Mouse (Mus musculus): ENCODE measurements at regions not wholly inside any gene's neighbourhood (a gene's known extent, or its start where the extent isn't known, plus 50 kb on each side); places are given as distances from the start of the nearest gene placed in this dataset.
A peak's percentile ranks its signal among the peaks of the same experiment; 100 is the strongest.

DNA sequence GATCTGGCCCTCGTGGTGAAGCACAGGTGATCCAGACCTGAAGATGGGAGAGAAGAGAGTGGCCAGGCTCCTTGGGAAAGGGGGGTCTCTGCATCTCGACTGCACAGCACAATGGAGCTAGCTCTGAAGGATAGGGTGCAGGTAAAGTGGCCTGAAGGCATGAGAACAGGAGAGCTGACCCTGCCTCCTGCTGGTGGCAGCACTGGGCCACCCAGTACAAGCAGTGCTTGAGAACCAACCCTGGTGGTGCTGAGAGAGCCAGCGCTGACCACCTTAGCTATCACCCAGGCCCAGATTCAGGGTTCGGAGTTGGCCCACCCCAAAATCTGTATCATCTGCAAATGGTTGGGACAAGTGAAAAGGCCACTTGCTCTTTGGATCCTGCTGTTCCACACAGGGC, 66.2 kb downstream of the A730009L09Rik start:
- DNase-seq, result no peak

DNA sequence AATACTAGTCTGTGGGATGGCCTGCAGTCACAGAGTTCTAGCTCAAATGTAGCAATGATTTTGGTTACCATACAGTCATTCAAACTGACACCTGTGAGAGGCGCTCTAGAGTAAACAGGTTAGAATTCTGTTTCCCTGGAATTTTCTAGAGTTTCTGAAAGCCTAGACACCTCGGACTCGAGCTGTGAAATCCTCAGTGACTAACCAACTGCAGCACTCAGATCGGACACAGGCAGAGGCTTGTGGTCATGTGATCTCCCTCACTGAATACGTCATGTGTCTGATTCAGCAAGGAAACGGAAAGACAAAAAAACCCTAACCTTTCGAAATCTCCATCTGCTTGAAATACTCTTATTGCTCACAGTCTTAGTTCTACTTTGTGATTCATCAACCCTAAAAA, 68.4 kb downstream of the A730009L09Rik start:
- no peak for DNase-seq

DNA sequence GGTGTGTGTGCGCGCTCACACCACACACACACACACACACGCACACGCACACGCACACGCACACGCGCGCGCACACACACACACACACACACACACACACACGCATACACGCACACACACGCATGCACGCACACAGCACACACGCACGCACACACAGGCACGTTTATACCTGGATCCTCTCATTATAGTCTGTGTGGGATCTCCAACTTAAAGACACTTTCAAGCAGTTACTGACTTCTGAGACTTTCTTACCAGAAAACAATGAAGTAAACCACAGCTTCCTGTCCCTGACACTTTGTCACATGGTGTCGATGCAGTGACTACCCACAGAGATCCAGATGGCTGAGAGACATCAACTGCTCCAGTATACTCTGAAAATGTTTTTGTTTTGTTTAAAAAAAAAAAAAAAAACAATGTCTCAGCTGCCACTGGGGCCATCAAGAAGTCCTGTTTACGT, 68.9 kb downstream of the A730009L09Rik start:
- DNase-seq, result no peak

DNA sequence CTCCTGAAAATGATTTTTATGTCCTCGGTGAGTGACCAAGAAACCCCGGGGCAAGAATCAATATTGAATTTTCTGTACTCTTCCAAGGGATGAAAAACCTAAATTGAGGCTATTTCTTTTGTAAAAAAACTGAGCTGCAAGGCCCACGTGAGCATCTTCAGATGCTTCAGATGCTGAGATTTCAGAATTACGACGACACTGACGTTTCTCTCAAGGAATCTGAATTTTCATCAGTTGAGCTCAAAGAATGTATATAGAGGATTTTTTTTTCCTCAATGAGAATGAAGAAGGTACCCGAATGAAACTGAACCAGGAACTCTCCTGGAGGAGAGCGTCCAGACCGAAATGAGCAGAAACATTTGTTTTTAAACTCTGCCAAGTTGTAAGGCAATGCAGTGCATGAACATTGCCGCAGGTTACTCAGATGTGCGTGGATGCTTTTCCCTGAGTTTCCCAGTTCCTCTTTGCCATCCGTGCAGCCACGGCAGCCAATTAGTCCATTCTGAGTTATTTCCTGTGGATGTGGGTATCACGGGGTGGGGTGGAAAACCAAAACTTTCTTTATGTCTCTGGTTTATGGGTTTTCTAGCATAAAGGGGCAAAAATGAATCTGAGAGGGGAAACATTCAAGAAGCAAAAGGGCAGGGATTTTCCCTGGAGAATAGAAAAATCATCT, 69.9 kb downstream of the A730009L09Rik start:
- DNase-seq, result no peak

DNA sequence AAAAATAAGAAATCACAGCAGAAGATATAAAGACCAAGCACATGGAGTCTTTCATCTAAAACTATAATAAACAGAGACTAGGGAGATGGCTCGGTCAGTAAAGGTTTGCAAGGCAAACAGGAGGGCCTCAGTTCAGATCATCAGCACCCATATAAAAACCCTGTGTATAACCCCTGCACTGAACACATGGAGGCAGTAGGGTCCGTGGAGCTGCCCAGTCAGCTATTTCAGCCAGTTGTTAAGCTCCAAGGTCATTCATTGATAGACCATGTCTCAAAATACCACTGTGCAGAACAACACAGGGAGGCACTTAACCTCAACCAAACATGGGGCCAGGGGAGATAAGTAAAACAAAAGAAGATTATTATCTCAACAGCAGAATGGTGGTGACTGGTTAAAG, 78.1 kb downstream of the A730009L09Rik start:
- DNase-seq, result no peak

DNA sequence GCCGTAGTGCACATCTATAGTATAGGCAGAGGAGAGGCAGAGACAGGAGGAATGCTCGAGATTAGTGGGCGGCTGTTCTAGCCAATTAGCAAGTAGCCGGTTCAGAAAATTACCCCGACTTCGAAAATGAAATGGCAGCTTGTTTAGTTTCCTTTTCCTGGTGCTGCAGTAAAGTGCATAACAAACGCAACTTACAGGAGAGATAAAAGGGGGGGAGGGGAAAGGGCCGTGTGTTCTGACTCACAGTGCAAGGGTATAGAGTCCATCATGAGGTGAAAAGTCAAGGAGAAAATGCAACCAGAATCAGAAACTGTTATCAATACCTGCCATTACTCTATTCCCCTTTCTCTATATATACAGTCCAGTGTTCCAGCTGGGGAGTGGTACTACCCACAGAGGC, 88.0 kb downstream of the A730009L09Rik start:
- no peak for DNase-seq

DNA sequence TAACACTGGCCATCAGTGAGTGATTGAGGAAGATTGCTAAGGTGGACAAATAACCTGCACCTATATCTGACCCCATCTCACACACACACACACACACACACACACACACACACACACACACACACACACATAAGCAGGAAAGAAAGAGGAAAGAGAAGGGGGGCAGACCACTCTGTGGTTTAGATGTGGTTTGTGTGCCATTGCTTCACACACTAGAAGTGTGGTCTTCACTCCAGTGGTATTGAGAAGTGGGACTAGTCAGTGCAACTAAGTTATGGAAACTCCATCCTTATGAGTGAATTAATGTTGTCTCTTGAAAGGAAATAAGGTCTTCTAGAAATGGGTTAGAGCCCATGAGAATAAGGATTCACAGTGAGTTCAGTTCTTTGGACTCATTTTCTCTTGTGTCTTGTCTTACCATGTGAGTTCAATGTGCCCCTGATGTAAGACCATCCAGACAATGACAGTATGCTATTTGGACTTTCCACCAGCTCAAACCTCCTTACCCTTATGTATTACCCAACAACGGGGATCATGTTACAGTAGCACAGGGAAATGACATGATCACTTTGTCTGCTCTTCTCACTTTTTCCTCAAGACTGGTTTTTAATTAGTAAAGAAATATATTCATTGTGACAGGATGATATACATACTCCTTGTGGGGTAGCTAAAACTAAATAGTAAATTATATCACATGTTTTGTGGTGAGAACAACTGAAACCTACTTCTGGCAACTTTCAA, 88.7 kb downstream of the A730009L09Rik start:
- DNase-seq, result no peak

DNA sequence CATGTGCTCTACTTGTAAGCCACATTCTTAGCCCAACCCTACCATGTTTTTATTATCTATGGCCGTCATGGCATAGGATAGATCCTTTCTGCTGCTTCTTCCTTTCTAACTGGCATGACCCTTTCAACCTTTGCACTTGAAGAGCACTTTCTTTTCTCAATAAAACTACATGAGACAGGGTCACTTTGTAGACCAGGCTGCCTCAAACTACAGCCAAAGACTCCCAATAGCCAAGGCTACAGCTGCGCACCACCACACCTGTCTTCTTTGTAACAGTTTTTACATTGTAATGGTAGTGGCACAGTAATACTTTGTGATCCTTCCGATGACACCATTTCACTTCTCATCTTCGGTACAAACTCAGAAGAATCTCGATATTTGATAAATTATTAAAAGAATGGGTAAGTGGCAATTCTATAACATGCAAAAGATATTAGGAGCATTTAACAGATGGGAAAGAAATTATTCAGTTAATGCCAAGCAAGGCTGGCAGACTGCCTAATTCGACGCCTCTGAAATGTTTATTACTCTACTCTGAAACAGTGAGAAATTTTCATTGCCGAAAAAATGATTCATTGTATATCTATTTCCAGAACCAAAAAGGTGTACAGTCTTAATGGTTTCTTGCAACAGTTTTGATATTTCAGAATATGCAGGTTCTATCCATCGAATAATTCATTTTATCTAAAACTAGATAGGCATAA, 89.5 kb downstream of the A730009L09Rik start:
- no peak for DNase-seq

DNA sequence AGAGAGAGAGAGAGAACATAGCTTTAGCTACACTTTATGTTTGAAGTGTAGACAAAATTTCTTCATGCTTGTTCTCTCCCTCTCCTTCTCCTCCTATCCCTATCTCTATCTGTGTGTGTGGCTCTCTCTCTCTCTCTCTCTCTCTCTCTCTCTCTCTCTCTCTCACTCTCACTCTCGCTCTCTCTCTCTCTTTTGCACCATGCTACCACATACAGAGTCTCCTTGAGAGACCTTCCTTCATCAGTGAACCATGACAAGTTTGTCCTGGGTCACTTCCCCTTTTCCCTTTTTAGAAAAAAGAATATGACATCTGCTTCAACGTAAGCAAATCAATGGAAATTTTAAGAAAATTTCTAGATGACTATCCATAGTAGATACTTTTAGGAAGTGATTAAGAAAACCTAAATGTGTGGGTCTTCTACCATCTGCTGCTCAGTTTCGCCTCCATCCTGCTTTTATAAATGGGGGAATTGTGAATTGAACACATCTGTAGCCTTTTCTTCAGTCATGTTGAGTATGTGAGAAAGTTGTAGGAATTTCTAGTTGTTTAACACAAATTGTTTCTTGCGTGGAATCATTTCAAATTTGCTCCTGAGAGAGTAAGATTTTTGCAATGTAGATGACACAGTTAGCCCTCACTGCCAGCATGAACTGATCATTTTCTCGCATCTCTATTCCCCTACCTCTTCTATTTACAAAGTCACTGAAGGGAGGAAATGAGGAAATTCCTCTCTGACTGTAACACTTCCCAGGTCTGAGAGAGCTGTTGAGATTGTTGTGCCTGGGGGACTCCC, 91.3 kb downstream of the A730009L09Rik start:
- DNase-seq, result no peak

DNA sequence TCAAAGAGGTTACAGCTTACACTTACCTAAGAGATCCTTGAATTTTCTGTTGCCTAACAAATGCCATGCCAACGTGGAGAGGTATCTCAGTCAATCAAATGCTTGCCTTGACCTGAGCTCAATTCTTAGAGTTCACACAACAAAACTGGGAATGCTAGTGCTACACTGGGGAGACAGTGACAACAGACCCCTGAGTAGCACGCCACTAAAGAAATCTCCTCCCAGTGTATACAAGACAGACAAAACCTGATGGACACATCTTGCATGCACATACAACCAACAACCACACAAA, 91.8 kb downstream of the A730009L09Rik start:
- DNase-seq, result no peak

DNA sequence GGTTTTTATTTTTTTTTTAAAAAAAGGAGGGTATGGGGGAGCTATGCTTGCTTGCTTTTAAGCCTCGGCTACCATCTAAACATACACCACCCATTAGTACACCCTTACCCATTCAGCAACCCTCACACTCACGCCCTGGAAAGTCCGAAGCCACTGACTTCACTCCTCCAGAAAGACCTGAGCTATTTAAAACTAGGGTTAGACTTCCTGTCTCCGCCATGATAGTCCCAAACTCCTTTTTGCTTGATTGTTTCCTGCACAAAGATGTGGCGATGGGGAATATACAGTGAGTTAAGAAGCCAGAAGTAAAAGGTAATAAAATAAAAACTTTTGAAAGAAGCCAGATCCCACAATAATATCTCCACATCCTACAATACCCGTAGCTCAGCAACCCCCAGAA, 92.6 kb downstream of the A730009L09Rik start:
- DNase-seq, result no peak

DNA sequence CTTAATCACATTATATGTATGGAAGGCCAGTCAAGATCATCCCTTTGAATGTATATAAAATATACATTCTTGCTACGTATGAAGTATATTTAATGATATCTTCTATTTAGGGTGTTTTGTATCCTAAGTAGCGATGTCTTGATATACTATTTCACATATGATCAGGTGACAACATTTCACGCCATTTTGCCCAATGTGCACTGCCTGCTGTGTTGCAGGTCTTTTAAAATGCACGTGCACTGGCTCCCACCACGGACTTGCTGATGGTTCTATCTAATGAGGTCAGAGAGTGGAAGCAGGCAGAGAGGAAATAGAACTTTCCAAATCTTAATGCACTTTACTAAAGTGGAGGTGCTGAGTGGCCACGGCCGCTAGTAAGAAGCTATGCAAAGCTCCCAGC, 100.8 kb downstream of the A730009L09Rik start:
- DNase-seq, result no peak

DNA sequence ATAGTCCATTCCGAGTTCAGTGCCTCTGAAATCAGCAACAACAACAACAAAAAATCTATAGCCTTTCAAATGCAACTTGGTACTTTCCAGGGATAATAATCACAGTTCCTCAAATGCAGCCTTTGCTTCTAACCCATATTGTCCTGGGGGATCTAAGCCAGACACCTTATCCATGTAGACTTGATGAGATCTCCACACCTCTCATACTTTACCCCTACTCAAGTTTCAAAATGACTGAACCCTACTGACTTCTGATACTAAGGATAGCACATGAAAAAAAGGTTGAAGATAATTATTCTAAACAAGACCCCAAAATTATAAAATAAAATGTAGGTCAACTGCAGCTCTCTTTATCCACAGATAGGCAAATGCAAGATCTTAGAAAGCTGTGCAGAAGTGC, 101.2 kb downstream of the A730009L09Rik start:
- no peak for DNase-seq

DNA sequence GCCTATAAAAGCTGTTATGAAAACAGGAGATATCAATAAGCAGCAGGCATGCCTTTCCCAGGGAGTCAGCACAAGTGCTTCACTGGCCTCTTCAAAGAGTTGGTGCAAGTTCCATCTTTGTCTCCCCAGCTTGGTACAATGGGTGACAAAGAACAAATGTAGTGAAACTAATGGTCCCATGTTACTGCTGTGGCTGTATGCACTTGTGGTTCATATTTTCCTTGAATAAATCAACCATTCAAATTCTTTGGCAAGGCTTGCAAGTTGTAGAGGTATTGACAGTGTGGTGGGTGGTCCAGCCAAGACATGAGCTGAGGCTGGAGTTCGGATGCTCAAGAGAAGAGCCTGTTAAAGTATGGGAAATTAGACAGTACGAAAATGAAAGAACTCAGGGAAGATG, 103.5 kb downstream of the A730009L09Rik start:
- no peak for DNase-seq

DNA sequence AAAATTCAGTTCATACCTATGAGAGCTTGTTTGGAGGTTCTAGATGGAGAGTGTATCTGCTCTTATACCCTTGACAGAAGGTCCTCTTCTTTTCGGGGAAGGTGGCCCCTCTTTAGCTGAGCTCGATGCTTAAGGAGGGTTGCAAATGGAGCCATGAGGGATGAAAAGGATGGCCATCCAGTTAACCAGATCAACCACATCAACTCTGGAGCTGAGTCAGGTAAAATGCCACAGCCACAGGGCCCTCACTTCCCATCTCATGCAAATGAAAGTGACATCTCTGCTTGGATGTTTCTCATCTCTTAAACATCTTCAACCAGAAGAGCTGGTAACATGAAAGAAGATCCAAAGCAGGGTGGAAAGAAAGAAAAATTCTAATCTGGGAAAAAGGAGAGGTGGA, 105.0 kb downstream of the A730009L09Rik start:
- DNase-seq, result no peak

DNA sequence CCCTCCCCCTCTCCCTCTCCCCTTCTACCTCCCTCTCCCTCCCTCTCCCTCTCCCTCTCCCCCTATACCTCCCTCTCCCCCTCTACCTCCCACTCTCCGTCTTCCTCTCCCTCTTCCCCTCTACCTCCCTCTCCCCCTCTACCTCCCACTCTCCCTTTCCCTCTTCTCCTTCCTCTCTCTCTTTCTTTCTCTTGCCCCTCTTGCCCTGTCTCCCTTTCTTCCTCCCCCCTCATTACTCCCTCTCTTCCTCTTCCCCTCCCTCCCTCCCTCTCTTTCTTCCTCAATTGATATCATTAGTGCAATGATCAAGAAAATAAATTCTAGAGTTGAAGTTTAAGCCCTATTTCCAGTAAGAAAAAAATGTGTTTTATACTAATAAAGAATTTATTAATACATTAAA, 105.9 kb downstream of the A730009L09Rik start:
- DNase-seq, result no peak

DNA sequence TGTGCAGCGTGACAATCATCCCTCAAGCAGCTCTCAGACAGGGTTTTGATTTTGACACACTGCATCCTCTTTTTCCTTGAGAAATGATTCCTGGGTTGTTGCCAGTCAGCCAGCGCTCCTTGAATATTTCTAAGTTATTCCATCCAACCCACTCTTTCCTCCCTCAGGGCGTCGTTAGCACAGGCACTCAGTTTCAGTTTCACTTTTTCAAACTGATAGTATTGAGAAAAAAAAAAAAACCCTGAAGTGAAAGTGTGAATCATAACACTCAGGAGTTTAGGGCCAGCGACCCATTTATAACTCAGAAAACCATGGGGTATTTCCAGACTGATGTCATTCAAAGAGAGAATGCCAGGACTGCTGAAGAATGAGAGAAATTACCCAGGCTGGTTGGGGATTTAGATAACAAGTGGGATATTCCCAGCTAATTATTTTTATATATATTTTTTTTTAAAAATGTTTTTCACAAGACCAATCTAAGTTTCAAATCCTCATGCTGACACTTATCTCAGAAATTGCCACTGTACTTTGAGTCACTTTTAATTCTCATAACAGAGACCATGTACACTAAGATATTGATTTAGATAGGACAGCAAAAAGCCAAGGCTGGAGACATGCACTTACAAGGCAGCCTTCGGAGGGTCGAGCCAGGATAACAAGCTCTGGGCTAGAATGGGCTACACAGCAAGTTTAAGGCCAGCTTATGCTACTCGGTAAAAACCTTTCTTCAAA, 106.5 kb downstream of the A730009L09Rik start:
- peak; percentile 1 for DNase-seq

DNA sequence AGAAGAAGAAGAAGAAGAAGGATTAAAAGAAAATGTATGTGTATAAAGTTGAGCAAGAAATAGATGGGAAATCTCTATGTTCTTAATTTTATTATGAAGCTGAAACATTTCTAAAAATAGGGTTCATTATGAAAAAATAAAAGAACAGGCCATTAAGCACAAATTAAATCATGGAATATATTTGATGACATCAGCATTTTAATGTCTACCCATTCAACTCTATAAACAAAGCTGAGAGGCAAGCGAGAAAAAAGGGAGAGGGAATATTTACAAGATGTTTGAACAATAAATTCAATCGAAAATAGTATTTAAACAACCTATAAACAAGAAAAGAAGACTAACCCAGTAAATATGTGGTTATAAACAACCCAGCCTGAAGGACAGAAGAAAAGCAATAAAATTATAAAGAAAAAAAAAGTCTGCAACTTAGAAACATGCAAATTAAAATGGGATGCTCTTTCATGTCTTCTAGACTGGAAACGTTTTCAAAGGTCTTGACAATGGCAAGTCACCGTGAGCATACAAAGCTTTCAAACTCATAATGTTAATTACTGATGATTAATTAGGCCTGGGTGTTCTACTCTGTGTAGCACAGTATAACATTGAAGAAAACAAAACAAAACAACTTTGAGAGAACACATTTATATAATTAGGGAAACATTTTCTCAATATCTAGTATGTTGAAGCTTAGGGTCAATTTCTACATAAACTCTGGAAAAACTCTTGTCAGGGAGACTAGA, 108.6 kb downstream of the A730009L09Rik start:
- no peak for DNase-seq

DNA sequence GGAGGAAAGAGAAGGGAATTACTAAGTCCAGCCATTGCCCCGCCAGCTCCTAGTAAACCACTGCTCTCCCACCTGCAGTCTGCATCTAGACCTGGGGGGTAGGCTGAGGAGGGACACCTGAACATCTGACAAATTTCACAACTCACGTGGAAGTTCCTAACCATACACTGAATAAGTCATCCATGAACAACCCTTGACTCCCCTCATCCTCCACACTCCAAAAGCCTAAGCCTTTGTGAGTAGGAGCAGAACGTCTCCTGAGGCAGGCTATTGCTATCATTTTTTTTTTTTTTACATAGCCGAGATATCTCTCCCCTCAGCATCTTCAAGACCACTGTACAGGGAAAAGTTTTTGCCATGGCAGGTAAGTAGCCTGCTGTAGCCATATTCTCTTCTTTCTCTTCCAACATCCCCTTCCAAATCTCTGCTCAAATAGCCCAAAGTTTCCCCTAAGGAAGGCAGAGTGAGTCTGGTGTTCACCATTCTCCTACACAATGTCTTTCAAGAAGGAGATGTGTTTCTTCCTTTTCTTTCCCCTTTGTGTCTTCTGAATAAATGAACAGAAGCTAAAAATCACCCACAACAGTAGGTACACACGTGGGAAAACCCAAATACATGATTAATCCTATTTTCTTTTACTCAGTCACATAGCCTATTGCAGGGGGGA, 109.7 kb downstream of the A730009L09Rik start:
- no peak for DNase-seq

DNA sequence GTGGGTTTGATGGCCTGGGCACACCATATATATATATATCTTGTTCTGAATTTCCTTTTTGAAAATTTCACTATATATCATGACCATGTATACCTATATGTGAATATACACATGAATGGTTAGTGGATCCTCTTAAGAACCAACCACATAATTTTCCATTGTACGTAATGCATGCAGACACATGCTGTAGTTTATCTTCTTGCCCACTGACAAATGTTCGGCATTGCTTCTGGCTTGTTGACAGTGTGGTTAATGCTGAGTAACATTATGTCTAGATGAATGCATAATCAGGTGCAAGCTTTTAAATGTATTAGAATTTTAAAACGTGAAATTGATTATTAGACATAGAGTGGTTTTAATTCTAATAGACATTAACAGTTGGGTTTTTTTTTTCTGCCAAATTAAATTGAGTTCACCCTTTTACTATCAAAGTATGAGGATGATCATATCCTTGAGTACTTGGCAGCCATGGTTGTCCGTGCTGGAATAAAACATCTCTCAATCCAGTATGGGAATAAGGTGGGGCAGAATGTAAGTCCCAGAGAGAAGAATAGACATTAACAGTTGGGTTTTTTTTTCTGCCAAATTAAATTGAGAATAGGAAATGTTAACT, 110.3 kb downstream of the A730009L09Rik start:
- DNase-seq, result no peak

DNA sequence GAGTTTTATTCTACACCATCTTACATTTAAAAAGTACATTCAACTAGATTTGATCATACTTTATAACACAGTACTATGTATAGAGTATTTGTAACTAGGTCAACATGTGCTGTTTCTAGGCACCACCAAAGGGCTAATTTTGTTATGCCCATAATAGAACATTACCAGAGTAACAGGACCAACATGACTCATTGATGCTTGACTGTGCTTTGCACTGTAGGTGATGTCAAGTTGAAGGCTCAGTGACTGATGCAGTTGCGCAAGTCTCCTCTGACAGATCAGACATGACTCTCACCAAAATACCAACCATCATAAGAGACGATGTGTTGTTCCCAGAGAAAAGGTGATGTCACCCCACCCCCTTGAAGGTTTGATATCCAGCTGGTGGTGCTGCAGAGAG, 108.5 kb downstream of the Mrpl39 start:
- no peak for DNase-seq

All from cerebellum, adult 9-10 months (tissue).